Mouse (Mus musculus) embryonic facial prominence, embryonic 10.5 days (tissue): ENCODE measurements around the gene Cap2. TPM values are rescaled to one million over a fixed set of nuclear protein-coding genes. Genes with fewer than 3 reads are reported as not detected.

Source experiments
- DNase-seq: peaks from one replicate; pipeline ENCODE4 v3.0.0-alpha.2; 2017; ENCODE audit warnings: low spot score
- H3K27ac ChIP-seq: fragments of 300-500 bp; sonication (generic); replicated peaks from 2 replicates; pipeline ENCODE4 v1.5.1; 2016; ENCODE audit warnings: mild to moderate bottlenecking
- H3K27me3 ChIP-seq: fragments of 300-500 bp; sonication (generic); replicated peaks from 2 replicates; pipeline ENCODE4 v1.6.1; 2016; ENCODE audit warnings: low read depth, mild to moderate bottlenecking; ENCODE audit not compliant: poor library complexity, severe bottlenecking
- H3K36me3 ChIP-seq: fragments of 300-500 bp; sonication (generic); replicated peaks from 2 replicates; pipeline ENCODE4 v1.6.1; 2016; ENCODE audit warnings: mild to moderate bottlenecking, moderate library complexity
- H3K4me1 ChIP-seq: fragments of 300-500 bp; sonication (generic); 2 replicates; pipeline ENCODE4 v1.6.1; 2016
- H3K4me3 ChIP-seq: fragments of 300-500 bp; sonication (generic); 2 replicates; pipeline ENCODE4 v1.5.1; 2016; ENCODE audit warnings: mild to moderate bottlenecking, moderate library complexity
- H3K9me3 ChIP-seq: fragments of 300-500 bp; sonication (generic); 2 replicates; pipeline ENCODE4 v1.6.1; 2016; ENCODE audit warnings: mild to moderate bottlenecking
- WGBS: fragments of 180-500 bp; shearing (Covaris S2); methylation state at CpG from one replicate; pipeline ENCODE4 v1.1.7; 2016; 5-methylcytosine and 5-hydroxymethylcytosine counted together
- polyA plus RNA-seq: library from polyadenylated mRNA; unstranded; fragments of >200 nt; fragmentation: Nextera tagmentation; extraction: Ambion mirVana; gene quantifications from 2 replicates; pipeline ENCODE4 v1.2.1, GENCODE M21; 2016

The Cap2 gene
- polyA plus RNA-seq, 1 experiment from 2014 or later: 3.9 TPM

DNA sequence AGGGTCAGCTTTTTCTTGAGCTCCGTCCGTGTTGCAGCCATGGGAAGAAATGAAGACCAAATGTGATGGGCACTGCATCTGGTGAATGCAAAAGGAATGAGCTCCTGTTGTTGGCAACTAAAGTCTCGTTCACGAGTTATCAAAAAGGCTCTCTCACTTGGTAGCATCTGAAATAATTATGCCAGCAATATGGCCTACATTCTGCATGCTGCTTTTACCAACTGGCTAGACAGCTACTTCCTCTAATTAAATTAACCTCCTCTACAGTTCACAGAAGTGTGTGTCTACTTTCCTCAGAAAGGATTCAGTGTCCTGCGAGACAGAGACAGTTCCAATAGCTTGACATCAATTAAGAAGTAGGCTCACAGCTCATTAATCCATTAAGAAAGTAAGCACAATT, 152.9 kb downstream of the Cap2 start:
- Histone ChIP-seq H3K4me1 (no peaks in the 10 kb centered on the region), H3K36me3 (no peaks in the 10 kb centered on the region), H3K9me3 (no peaks in the 10 kb centered on the region), H3K27ac (no peak overlapping the region), H3K4me3 (no peak overlapping the region), H3K27me3 (no peaks in the 10 kb centered on the region)
- WGBS: 72% methylated on average over 5 of the region's 5 CpGs
- DNase-seq: no peak

DNA sequence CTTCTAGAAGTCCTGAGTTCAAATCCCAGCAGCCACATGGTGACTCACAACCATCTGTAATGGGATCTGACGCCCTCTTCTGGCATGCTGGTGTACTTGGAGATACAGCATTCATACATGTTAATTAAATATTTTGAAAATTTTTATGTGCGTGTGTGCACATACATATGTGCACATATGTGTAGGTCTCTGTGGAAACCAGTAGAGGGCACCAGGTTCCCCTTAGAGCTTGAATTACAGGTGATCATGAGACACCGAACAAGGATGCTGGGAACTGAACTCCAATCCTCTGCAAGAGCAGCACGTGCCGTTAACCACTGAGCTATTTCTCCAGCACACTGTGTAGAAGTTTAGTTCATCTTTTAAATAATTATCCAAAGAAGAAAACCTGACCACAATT, 157.6 kb downstream of the Cap2 start:
- 91% methylated on average over 5 of the region's 5 CpGs for WGBS
- Histone ChIP-seq H3K9me3 (no peaks in the 10 kb centered on the region), H3K4me3 (no peak overlapping the region), H3K27ac (no peak overlapping the region), H3K36me3 (no peaks in the 10 kb centered on the region), H3K27me3 (no peaks in the 10 kb centered on the region), H3K4me1 (no peaks in the 10 kb centered on the region)
- DNase-seq: no peak

DNA sequence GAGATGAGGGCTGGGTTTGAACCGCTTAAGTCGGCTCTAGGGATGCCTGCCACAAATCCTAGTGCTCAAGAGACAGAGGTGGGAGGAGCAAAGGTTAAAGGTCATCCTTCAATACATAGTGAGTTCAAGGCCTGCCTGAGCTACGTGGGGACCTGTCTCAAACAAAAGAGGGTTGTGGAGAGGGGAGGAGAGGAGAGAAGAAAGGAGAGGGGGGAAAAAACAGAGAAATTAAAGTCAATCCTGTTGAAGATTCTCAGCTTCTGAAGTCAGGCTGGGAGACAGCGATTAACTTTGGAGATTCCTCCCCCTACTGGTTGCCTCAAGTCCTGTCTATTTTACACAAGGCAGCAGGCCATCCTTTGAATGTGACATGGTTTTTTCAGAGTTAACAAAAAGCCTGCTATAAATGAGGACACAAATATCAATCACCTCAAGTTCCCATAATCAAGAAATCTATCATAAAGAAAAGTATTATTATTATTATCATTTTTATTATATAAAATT, 161.9 kb downstream of the Cap2 start:
- Histone ChIP-seq H3K4me3 (no peak overlapping the region), H3K27ac (no peak overlapping the region), H3K4me1 (peaks cover 2% of the 10 kb centered on the region), H3K27me3 (no peaks in the 10 kb centered on the region), H3K9me3 (no peaks in the 10 kb centered on the region), H3K36me3 (no peaks in the 10 kb centered on the region)
- DNase-seq: no peak
- WGBS: 43% methylated on average over 4 of the region's 4 CpGs

DNA sequence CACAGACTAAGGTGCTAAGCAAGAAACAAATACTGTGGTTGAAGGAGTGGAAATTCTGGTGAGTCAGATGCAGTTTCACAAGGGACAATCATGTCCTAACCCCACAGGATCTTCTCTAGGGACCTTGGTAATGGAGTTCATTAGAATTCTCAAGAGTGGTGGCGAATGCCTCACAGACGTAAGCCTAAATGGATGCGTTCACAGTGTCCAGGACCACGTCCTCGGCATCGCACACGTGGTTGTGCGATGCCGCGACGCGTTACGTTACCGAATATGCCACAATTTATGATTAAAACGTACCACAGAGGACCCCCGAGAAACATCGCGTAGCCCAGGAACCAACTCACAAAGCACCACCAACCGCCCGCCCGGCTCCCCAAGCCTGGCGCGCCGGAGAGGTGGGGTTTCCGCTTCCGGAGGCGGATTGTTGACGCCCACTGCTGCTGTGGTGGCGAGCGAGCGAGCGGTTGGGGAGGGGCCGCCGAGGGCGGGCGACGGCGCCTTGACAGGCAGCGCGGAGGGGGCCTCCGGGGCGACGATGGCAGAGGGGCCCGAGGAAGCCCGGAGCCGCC, 167.5 kb downstream of the Cap2 start, which contains the start of gene Fam8a1:
TSS of gene Fam8a1 (plus strand) at position 475 of the 572 bp plus-strand sequence.
- no peaks in the 10 kb centered on the region for H3K27me3 ChIP-seq
- peak; percentile 95 for DNase-seq
- peak within 1 kb of the TSS; percentile 88 for H3K27ac ChIP-seq
- peak within 1 kb of the TSS; percentile 92 for H3K4me3 ChIP-seq
- H3K4me1 ChIP-seq: peaks cover 15% of the 10 kb centered on the region
- no peaks in the 10 kb centered on the region for H3K9me3 ChIP-seq
- under 1% methylated on average over 45 of the region's 46 CpGs for WGBS
- peaks cover 27% of the 10 kb centered on the region for H3K36me3 ChIP-seq

DNA sequence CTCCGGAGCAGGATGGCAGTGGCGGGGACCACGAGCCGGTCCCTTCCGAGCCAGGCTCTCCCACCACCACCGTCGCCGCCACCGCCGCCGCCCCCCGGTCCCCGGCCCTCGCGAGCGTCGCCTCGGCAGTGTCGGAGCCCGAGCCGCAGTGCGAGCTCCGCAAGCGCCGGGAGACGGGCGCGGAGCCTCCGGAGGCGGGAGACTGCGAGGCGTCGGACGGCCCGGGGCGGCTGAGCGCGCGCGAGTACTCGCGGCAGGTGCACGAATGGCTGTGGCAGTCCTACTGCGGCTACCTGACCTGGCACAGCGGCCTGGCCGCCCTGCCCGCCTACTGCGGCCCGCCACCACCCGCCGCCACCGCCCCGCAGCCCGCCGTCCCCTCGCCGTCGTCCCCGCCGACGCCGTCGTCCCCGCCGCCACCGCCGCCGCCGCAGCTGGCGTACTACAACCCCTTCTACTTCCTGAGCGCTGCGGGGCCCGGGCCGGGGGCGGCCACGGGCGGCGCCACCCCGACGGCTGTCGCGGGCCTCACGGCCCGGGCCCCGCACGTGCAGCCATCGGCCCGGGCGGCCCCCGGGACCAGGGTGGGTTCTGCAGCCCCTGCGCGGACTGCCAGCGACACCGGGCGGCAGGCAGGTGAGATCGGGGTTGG, 168.1 kb downstream of the Cap2 start:
- under 1% methylated on average over 78 of the region's 96 CpGs for WGBS
- no peaks in the 10 kb centered on the region for H3K27me3 ChIP-seq
- H3K4me1 ChIP-seq: peaks cover 15% of the 10 kb centered on the region
- H3K4me3 ChIP-seq: peak overlapping the region; percentile 92
- H3K27ac ChIP-seq: peak overlapping the region; percentile 88
- DNase-seq: peak; percentile 46
- H3K36me3 ChIP-seq: peaks cover 34% of the 10 kb centered on the region
- H3K9me3 ChIP-seq: no peaks in the 10 kb centered on the region

DNA sequence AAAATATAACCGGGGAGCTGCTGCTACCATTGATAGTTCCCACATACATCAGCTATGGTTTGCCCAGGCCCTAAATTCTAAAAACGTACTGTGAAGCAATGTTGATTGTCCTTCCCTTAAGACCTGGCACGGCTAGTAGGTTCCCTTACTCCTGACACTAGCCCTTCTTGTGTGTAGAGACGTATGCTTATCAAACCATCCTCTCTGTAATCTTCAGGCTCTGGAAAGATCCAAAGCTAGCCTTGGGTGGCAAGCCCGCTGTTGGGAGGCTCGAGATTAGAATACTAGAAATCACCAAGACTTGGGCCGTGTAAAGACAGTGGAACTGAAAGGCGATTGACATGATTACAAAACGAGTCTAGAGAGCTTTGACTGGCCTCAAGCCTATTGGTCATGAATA, 168.9 kb downstream of the Cap2 start:
- no peak overlapping the region for H3K27ac ChIP-seq

DNA sequence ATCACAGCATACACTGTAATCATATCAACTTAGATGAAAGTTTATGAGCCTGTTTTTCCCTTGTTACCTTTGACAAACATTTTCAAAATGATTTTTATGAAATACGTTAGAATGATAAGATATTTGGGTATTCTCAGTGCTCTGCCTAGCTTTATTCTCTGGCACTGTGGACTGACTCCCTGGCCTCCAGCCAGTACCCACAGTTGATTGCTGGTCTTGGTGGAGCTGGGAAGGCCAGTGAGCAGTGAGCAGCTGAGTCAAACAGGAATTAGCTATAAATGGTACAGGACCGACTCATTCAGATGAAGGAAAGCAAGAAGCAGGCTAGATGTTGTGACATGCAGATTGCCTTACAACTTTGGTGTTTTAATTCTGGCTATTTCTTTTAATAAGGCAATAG, 173.0 kb downstream of the Cap2 start:
- H3K27me3 ChIP-seq: no peaks in the 10 kb centered on the region
- H3K36me3 ChIP-seq: peaks cover 74% of the 10 kb centered on the region
- DNase-seq: no peak
- no peaks in the 10 kb centered on the region for H3K9me3 ChIP-seq
- no peak overlapping the region for H3K4me3 ChIP-seq
- H3K4me1 ChIP-seq: peaks cover 9% of the 10 kb centered on the region
- no peak overlapping the region for H3K27ac ChIP-seq
- 88% methylated on average over 2 of the region's 2 CpGs for WGBS

More for the DNA sequence above, 168.9 kb downstream of the Cap2 start:
- Histone ChIP-seq H3K36me3 (peaks cover 41% of the 10 kb centered on the region), H3K4me1 (peaks cover 15% of the 10 kb centered on the region), H3K9me3 (no peaks in the 10 kb centered on the region), H3K4me3 (peak overlapping the region; percentile 92), H3K27me3 (no peaks in the 10 kb centered on the region)
- DNase-seq: no peak
- 74% methylated on average over 9 of the region's 9 CpGs for WGBS

DNA sequence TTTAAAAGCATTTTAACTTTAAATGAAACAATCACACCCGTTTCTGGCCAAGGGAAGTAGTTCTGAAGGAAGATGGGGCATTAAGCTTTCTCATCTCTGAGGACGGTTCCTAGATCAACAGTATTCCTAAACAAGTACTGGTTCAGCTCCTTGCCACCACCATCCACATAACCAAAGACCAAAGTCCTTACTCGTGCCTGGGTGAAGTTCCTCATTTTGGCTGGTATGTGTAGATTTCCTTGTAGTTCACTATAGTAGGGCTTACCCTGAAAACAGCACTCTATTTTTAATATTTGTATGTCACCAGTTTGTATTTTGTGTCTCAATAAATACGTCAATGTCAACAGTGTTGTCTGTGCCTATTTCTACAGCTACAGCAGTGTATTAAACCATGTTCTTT, 176.1 kb downstream of the Cap2 start:
- 86% methylated on average over 4 of the region's 4 CpGs for WGBS
- no peak overlapping the region for H3K27ac ChIP-seq
- DNase-seq: no peak
- H3K9me3 ChIP-seq: no peaks in the 10 kb centered on the region
- no peaks in the 10 kb centered on the region for H3K4me1 ChIP-seq
- H3K4me3 ChIP-seq: no peak overlapping the region
- H3K27me3 ChIP-seq: no peaks in the 10 kb centered on the region
- H3K36me3 ChIP-seq: peaks cover 84% of the 10 kb centered on the region

DNA sequence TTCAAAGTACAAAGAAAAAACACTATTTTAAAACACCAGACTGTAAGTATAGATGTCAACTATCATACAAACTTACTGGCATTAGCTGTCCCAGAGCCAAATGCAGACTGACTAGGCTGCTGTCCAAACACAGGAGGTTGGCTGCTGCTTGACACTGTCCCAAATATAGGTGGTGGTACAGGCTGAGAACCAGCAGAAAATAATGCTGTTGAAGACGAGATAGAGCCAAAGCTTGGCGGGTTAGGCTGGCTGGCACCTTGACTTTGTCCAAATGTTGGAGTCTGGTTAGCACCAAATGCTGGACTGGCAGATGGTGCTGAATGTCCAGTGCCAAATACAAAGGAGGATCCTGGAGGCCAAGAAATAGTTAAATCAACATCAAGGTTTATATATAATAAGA, 181.3 kb downstream of the Cap2 start:
- 84% methylated on average over 2 of the region's 2 CpGs for WGBS
- H3K4me3 ChIP-seq: no peak overlapping the region

DNA sequence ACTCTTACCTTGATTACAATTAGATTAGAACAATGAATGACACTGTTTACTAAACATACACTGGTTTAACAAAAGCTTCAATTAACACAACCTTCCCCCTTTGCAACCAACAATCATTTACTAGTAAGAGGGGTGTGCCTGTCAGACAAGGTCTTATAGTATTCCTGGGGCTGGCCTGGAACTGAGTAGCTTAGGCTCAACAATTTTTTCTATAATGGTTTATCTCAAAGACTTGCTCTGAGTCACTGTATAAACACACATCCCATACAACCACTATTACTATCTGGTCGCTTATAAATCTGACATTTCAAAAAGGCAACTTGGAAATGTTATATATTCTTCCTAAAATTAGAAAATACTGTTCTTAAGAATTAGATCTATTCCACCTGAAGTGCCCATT, 181.7 kb downstream of the Cap2 start:
- Histone ChIP-seq H3K4me1 (no peaks in the 10 kb centered on the region), H3K27me3 (no peaks in the 10 kb centered on the region), H3K9me3 (no peaks in the 10 kb centered on the region), H3K27ac (no peak overlapping the region), H3K4me3 (no peak overlapping the region), H3K36me3 (peaks cover 95% of the 10 kb centered on the region)
- 99% methylated on average over 1 of the region's 1 CpGs for whole genome bisulfite sequencing
- DNase-seq: no peak

More for the DNA sequence above, 181.3 kb downstream of the Cap2 start:
- no peaks in the 10 kb centered on the region for H3K27me3 ChIP-seq
- H3K27ac ChIP-seq: no peak overlapping the region
- peaks cover 96% of the 10 kb centered on the region for H3K36me3 ChIP-seq
- no peaks in the 10 kb centered on the region for H3K4me1 ChIP-seq
- H3K9me3 ChIP-seq: no peaks in the 10 kb centered on the region
- DNase-seq: no peak

DNA sequence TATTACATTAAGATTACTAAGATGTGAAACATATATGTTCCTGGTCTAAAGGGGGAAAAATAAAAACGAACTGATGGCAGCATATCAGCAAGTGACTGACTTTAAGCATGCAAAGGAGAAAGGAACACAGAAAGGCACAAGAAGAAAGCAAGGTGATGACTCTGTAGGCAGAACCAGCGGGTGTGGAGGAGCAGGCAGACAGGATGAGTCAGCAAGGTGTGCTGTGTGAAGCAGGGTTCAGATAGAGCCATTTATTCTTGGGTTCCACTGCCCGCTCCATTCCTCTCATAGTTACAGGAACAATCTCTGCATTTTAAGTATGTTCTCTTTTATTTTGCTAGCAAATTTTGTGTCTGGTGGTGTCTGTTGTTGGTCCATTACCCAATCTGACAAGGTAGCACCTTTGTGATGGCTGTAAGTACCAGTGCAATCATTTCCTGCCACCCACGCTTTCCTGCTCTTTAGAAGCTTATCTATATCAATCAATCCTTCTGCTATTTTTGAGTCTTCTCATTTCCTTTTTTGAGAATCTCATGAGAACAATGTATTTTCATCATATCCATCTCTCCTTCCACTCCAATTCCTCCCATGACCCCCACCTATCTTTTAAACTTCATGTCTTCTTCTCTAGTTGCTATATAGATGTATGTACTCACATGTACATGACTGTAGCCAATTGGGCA, 189.1 kb downstream of the Cap2 start:
- H3K27me3 ChIP-seq: no peaks in the 10 kb centered on the region
- 90% methylated on average over 4 of the region's 4 CpGs for WGBS
- H3K4me1 ChIP-seq: no peaks in the 10 kb centered on the region
- no peaks in the 10 kb centered on the region for H3K9me3 ChIP-seq
- no peak for DNase-seq
- H3K4me3 ChIP-seq: no peak overlapping the region
- no peak overlapping the region for H3K27ac ChIP-seq
- H3K36me3 ChIP-seq: peaks cover 99% of the 10 kb centered on the region

DNA sequence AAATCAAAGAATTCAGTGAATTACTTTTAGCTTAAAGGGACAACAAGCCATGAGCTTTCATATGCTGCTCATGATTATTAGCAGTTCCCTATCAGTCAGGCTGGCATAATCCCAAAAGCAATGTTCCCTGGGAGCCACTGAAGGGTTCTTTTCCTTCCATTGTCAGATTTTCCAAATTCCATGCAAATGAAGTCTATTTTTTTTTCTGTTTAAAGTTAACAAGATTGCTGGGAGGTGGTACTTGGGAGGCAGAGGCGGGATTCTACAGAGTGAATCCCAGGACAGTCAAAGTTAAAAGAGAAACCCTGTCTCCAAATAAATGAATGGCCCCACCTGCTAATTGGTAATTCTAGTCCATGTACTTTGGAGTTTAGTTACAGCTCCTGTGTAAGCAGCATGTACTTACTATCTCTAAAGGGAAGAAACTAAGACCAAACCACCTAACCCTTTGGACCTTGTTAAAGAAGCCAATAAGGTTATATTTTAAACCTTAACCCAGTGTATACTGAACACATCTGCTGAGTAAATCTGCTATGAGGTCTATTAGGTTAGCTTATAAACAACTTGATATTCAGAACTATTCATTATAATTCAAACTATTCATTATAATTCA, 193.8 kb downstream of the Cap2 start:
- 87% methylated on average over 1 of the region's 1 CpGs for WGBS
- H3K36me3 ChIP-seq: peaks cover 95% of the 10 kb centered on the region

More for the DNA sequence above, 193.8 kb downstream of the Cap2 start:
- no peak overlapping the region for H3K4me3 ChIP-seq
- no peaks in the 10 kb centered on the region for H3K27me3 ChIP-seq
- no peaks in the 10 kb centered on the region for H3K4me1 ChIP-seq
- no peaks in the 10 kb centered on the region for H3K9me3 ChIP-seq
- H3K27ac ChIP-seq: no peak overlapping the region
- no peak for DNase-seq
